Mouse (Mus musculus) megakaryocyte, embryonic 14.5 days (primary cell): Measurements from ENCODE around the gene Zfp568.

Experiments used
- FLI1 ChIP-seq: IDR thresholded peaks from 2 replicates; pipeline ENCODE4 v1.6.1; 2012; ENCODE audit warnings: low read length, inconsistent platforms, mixed read lengths
- GATA1 ChIP-seq: IDR thresholded peaks from 3 replicates; pipeline ENCODE4 v1.6.1; 2012; ENCODE audit warnings: mixed read lengths, low read length, inconsistent platforms, borderline replicate concordance

- no peak for TF ChIP-seq GATA1
- no peak for TF ChIP-seq FLI1
These were observed 29.2 kb downstream of the Zfp568 start for GRCm38 (mm10) chr7:30012956-30013363.
